Mouse (Mus musculus) liver, postnatal 0 days (tissue): ENCODE data around the gene Btbd35f1.
"Not testable (repeated sequence)": the region's sequence is repeated elsewhere in the genome, so short reads cannot be mapped to it uniquely, and the experiment has no call there.

ENCODE experiments used
- CTCF ChIP-seq: sonication (generic); IDR thresholded peaks from 2 replicates; pipeline ENCODE4 v1.5.1; 2016; ENCODE audit warnings: antibody characterized with exemption, low read depth
- EP300 ChIP-seq: IDR thresholded peaks from 2 replicates; pipeline ENCODE4 v1.6.1; 2016; ENCODE audit warnings: antibody characterized with exemption, low read depth, mild to moderate bottlenecking

GRCm38 (mm10) chrX:32601008-32601407 is 41.2 kb downstream of the Btbd35f1 start:
- not testable (repeated sequence) for TF ChIP-seq EP300, CTCF
